Mouse (Mus musculus) lung, adult 2 months (tissue): Measurements from ENCODE around the gene Nup210l.
A peak's percentile ranks its signal among the peaks of the same experiment; 100 is the strongest.

Source experiments
- CTCF ChIP-seq: fragments of 200-500 bp; IDR thresholded peaks from 2 replicates; pipeline ENCODE4 v1.5.1; 2011; ENCODE audit warnings: mild to moderate bottlenecking, low read length, control low read depth; ENCODE audit not compliant: insufficient read depth
- POLR2A ChIP-seq: fragments of 200-500 bp; IDR thresholded peaks from 2 replicates; pipeline ENCODE4 v1.6.1; 2011; ENCODE audit warnings: low read depth, mild to moderate bottlenecking, control low read depth, low read length, borderline replicate concordance; ENCODE audit errors: extremely low read depth

DNA sequence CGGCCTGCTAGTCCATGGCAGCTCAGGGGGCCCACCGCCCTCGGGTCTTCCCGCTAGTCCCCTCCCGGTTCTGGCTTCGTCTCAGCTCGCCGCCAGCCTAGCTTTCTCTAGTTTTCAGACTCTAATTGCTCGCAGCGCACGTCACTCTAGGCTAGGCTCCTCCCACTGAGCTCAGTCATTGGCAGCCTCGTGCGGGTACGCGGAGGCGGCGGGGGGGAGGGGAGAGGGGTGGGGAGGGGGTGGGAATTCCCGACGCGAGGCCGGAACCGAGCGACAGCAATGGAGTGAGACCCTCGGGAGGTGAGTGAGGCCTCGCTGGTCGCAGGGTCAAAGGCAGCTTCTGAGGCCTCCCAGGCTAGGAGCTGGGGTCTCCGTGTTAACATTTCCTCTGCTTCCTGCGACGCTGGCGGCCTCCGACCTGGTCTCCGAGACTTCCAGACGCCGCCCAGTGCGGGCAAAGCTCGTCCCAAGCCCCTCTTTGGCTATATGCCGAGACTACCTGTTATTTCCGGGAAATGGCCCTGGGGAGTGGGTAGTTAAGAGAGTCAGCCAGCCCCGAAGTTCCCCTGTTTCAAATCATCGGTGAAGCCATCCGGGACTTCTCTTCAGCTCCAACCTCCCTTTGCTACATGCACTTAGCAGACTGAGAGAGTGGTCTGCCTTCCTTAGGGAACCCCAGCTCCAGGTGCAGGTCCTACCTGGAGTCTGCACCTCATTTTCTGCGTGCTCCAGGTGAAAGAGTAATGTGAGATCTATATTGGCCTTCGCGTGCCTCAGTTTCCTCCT lies 144.2 kb downstream of the Nup210l start, which contains the start of gene Slc39a1:
- TF ChIP-seq CTCF = no peak
- peak; percentile 53; the same call in 1 of the 2 replicates for TF ChIP-seq POLR2A
